In the genomic region with DNA sequence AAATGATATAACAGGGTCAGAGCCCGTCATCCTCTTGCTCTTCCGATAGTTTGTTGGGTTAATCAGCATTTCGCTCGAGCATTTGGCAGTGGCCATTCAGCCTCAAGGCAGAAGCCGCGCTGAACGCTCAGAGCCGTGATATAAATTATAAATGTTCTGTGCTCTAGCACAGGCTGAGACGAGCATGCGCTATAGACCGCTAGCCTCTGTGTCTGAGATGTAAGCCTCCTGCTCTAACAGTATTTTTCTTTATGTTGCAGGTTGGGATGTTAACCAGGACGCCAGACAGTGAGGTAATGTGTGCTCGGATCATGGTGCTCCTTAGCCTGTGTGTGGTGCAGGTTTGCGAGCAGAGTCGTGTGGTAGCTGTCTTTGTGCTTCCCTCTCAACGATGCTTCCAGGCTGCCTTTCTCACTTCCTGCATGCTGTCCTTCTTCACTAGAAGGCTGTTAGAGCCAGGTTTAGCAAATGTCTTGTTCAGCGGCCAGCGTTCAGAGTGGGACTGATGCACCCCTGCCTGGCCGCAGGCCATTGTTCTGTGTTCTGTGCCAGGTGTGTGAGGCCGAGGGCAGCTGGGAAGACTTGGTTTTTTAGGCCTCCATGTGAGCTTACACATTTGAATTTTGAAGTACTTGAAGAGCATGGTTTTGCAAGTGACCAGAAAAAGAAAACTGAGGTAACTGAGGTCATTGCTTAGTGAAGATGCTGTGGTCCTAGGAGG, we compare ENCODE assay signal across 14 mouse cellular contexts. TPM values are rescaled to one million over a fixed set of nuclear protein-coding genes. Genes with fewer than 3 reads are reported as not detected.
A peak's percentile ranks its signal among the peaks of the same experiment; 100 is the strongest.
DNase-seq lines count a peak whose midpoint lies in the region; ATAC-seq lines count a peak whose summit lies in the region.
"Had no signal": no experiment of that assay in that cellular context is flagged by ENCODE, and none has a peak within 500 bp of the region (broad histone marks: within the 10 kb centered on the region; RNA-seq: fewer than 3 reads in every experiment).

No protein-coding gene starts in this region.

- no peak for ATAC-seq in hindbrain, embryonic 11.5 days (ENCODE audit: low FRiP score)
- peak; percentile 52; the same call in 1 of the 2 replicates for ATAC-seq in hindbrain, embryonic 13.5 days (ENCODE audit: low FRiP score)
- peak; percentile 79 for ATAC-seq in midbrain, embryonic 15.5 days (replicated peaks)
- ATAC-seq: forebrain, embryonic 13.5 days had no signal

- H3K4me2 ChIP-seq in hindbrain, embryonic 11.5 days (replicated peaks; ENCODE audit: low read depth, low read length), result no peak overlapping the region
- no peak overlapping the region for H3K4me2 ChIP-seq in hindbrain, embryonic 13.5 days
- no peak overlapping the region for H3K4me2 ChIP-seq in midbrain, embryonic 15.5 days
- H3K4me2 ChIP-seq: forebrain, embryonic 13.5 days had no signal

- no peaks in the 10 kb centered on the region for H3K27me3 ChIP-seq in hindbrain, embryonic 11.5 days (ENCODE audit: control insufficient read depth, insufficient read depth, low read length)
- no peaks in the 10 kb centered on the region for H3K27me3 ChIP-seq in hindbrain, embryonic 10.5 days (ENCODE audit: insufficient read depth, poor library complexity, severe bottlenecking)
- no peaks in the 10 kb centered on the region for H3K27me3 ChIP-seq in hindbrain, embryonic 13.5 days
- H3K27me3 ChIP-seq in midbrain, embryonic 15.5 days (replicated peaks), result no peaks in the 10 kb centered on the region
- H3K27me3 ChIP-seq: forebrain, embryonic 13.5 days had no signal

- no peak for DNase-seq in hindbrain, embryonic 11.5 days (ENCODE audit: low spot score)
- no peak for DNase-seq in hindbrain, embryonic 10.5 days (ENCODE audit: low spot score)
- DNase-seq in retina, postnatal 1 day, result peak; percentile 27
- DNase-seq in MN1 (ENCODE audit: low spot score), result no peak
- no peak for DNase-seq in adrenal gland, postnatal 10 days
- DNase-seq: B cell, adult 2 months; gastrocnemius, adult 2 months; heart, adult 18-20 months; kidney, adult 2 months; lung, adult 18-20 months; thymus, postnatal 36 days had no signal

- peak overlapping the region; percentile 45; the same call in 1 of the 2 replicates for H3K27ac ChIP-seq in hindbrain, embryonic 11.5 days (ENCODE audit: low read depth, low read length)
- no peak overlapping the region for H3K27ac ChIP-seq in hindbrain, embryonic 10.5 days
- peak overlapping the region; percentile 70 for H3K27ac ChIP-seq in hindbrain, embryonic 13.5 days
- peak overlapping the region; percentile 60 for H3K27ac ChIP-seq in midbrain, embryonic 15.5 days
- H3K27ac ChIP-seq: forebrain, embryonic 13.5 days; gastrocnemius, adult 2 months had no signal

- H3K9me3 ChIP-seq in hindbrain, embryonic 11.5 days (ENCODE audit: control insufficient read depth, low read length), result no peaks in the 10 kb centered on the region
- no peaks in the 10 kb centered on the region for H3K9me3 ChIP-seq in hindbrain, embryonic 10.5 days
- no peaks in the 10 kb centered on the region for H3K9me3 ChIP-seq in hindbrain, embryonic 13.5 days
- no peaks in the 10 kb centered on the region for H3K9me3 ChIP-seq in midbrain, embryonic 15.5 days
- H3K9me3 ChIP-seq: forebrain, embryonic 13.5 days had no signal

- 0 out of 2 replicates have a peak, but pooled peaks cover 3% of the 10 kb centered on the region for H3K36me3 ChIP-seq in hindbrain, embryonic 11.5 days (ENCODE audit: control insufficient read depth, insufficient read depth, low read length)
- H3K36me3 ChIP-seq in hindbrain, embryonic 10.5 days, result peaks cover 80% of the 10 kb centered on the region
- peaks cover 78% of the 10 kb centered on the region for H3K36me3 ChIP-seq in hindbrain, embryonic 13.5 days
- peaks cover 28% of the 10 kb centered on the region for H3K36me3 ChIP-seq in midbrain, embryonic 15.5 days (replicated peaks)

- H3K4me1 ChIP-seq in hindbrain, embryonic 11.5 days (replicated peaks; ENCODE audit: control insufficient read depth, insufficient read depth, low read length), result no peaks in the 10 kb centered on the region
- H3K4me1 ChIP-seq in hindbrain, embryonic 10.5 days (replicated peaks), result no peaks in the 10 kb centered on the region
- H3K4me1 ChIP-seq in hindbrain, embryonic 13.5 days (replicated peaks), result no peaks in the 10 kb centered on the region
- H3K4me1 ChIP-seq in midbrain, embryonic 15.5 days, result 0 out of 2 replicates have a peak, but pooled peaks cover 3% of the 10 kb centered on the region
- H3K4me1 ChIP-seq: forebrain, embryonic 13.5 days had no signal

- no peak overlapping the region for H3K4me3 ChIP-seq in hindbrain, embryonic 11.5 days (ENCODE audit: low read depth, low read length)
- H3K4me3 ChIP-seq in hindbrain, embryonic 10.5 days, result no peak overlapping the region
- H3K4me3 ChIP-seq in hindbrain, embryonic 13.5 days, result no peak overlapping the region
- H3K4me3 ChIP-seq in midbrain, embryonic 15.5 days, result no peak overlapping the region
- H3K4me3 ChIP-seq: forebrain, embryonic 13.5 days; gastrocnemius, adult 2 months had no signal

- 92% methylated on average over 20 of the region's 20 CpGs for WGBS in hindbrain, embryonic 11.5 days
- WGBS in hindbrain, embryonic 10.5 days, result 95% methylated on average over 20 of the region's 20 CpGs
- 80% methylated on average over 20 of the region's 20 CpGs for WGBS in hindbrain, embryonic 13.5 days
- WGBS in midbrain, embryonic 15.5 days, result 70% methylated on average over 20 of the region's 20 CpGs

- no peak overlapping the region for H3K9ac ChIP-seq in hindbrain, embryonic 11.5 days (ENCODE audit: low read depth, low read length)
- 0 out of 2 replicates have a peak overlapping the region, but pooled peaks have one; percentile 9 for H3K9ac ChIP-seq in hindbrain, embryonic 13.5 days
- no peak overlapping the region for H3K9ac ChIP-seq in midbrain, embryonic 15.5 days
- H3K9ac ChIP-seq: forebrain, embryonic 13.5 days had no signal

RNA-seq across cellular contexts. Expression of gene Ston1, which starts 18.8 kb away (rescaled TPM):
- 4.8 and 7.2 TPM in 2 replicates for polyA plus RNA-seq in hindbrain, embryonic 11.5 days (2014; fragmentation: Nextera tagmentation; extraction: Ambion mirVana)
- polyA plus RNA-seq in hindbrain, embryonic 10.5 days (2016; fragmentation: Nextera tagmentation; extraction: Ambion mirVana), result 1.4 and 2.3 TPM in 2 replicates
- polyA plus RNA-seq in hindbrain, embryonic 13.5 days (2015; fragmentation: Nextera tagmentation; extraction: Ambion mirVana), result 2.0 and 2.6 TPM in 2 replicates
- 2.1 and 2.2 TPM in 2 replicates for polyA plus RNA-seq in midbrain, embryonic 15.5 days (2015; fragmentation: Nextera tagmentation; extraction: Ambion mirVana)
- 10 to 100 TPM; 25.0 to 25.1 TPM for total RNA-seq in adrenal gland, postnatal 10 days (2021)

RNA-seq across cellular contexts. Expression of gene Ppp1r21, which starts 48.8 kb away (rescaled TPM):
- 25.4 and 28.6 TPM in 2 replicates for polyA plus RNA-seq in hindbrain, embryonic 11.5 days (2014; fragmentation: Nextera tagmentation; extraction: Ambion mirVana)
- 18.3 and 18.9 TPM in 2 replicates for polyA plus RNA-seq in hindbrain, embryonic 10.5 days (2016; fragmentation: Nextera tagmentation; extraction: Ambion mirVana)
- 36.1 and 38.3 TPM in 2 replicates for polyA plus RNA-seq in hindbrain, embryonic 13.5 days (2015; fragmentation: Nextera tagmentation; extraction: Ambion mirVana)
- 38.3 and 38.5 TPM in 2 replicates for polyA plus RNA-seq in midbrain, embryonic 15.5 days (2015; fragmentation: Nextera tagmentation; extraction: Ambion mirVana)
- total RNA-seq in adrenal gland, postnatal 10 days (2021), result 10 to 100 TPM; 30.9 to 31.1 TPM
